Mouse (Mus musculus) intestine, embryonic 15.5 days (tissue): ENCODE results near the gene Rdh5. TPM values are rescaled to one million over a fixed set of nuclear protein-coding genes. Genes with fewer than 3 reads are reported as not detected.

Source experiments
- ATAC-seq: fragments of 200-750 bp; cut with Nextera tagmentation; 2 replicates; pipeline ENCODE4 v1.8.0; 2017; ENCODE audit warnings: moderate TSS enrichment, moderate library complexity
- H3K27ac ChIP-seq: fragments of 300-500 bp; sonication (generic); 2 replicates; pipeline ENCODE4 v1.5.1; 2015; ENCODE audit warnings: mild to moderate bottlenecking, inconsistent platforms
- H3K27me3 ChIP-seq: fragments of 300-500 bp; sonication (generic); replicated peaks from 2 replicates; pipeline ENCODE4 v1.6.1; 2015; ENCODE audit warnings: inconsistent platforms
- H3K36me3 ChIP-seq: fragments of 300-500 bp; sonication (generic); 2 replicates; pipeline ENCODE4 v1.6.1; 2015; ENCODE audit warnings: inconsistent platforms
- H3K4me1 ChIP-seq: fragments of 300-500 bp; sonication (generic); replicated peaks from 2 replicates; pipeline ENCODE4 v1.6.1; 2015; ENCODE audit warnings: inconsistent platforms
- H3K4me2 ChIP-seq: fragments of 300-500 bp; sonication (generic); replicated peaks from 2 replicates; pipeline ENCODE4 v1.6.1; 2015; ENCODE audit warnings: mild to moderate bottlenecking, inconsistent platforms
- H3K4me3 ChIP-seq: fragments of 300-500 bp; sonication (generic); replicated peaks from 2 replicates; pipeline ENCODE4 v1.5.1; 2015; ENCODE audit warnings: inconsistent platforms
- H3K9ac ChIP-seq: fragments of 300-500 bp; sonication (generic); 2 replicates; pipeline ENCODE4 v1.6.1; 2015; ENCODE audit warnings: inconsistent platforms
- H3K9me3 ChIP-seq: fragments of 300-500 bp; sonication (generic); 2 replicates; pipeline ENCODE4 v1.6.1; 2016; ENCODE audit warnings: inconsistent platforms
- WGBS: fragments of 180-500 bp; shearing (Covaris S2); methylation state at CpG from one replicate; pipeline ENCODE4 v1.1.7; 2015; 5-methylcytosine and 5-hydroxymethylcytosine counted together
- polyA plus RNA-seq: library from polyadenylated mRNA; unstranded; fragments of >200 nt; fragmentation: Nextera tagmentation; extraction: Ambion mirVana; gene quantifications from 2 replicates; pipeline ENCODE4 v1.2.1, GENCODE M21; 2015

The Rdh5 gene
- polyA plus RNA-seq, 1 experiment from 2014 or later: 11.7 TPM

DNA sequence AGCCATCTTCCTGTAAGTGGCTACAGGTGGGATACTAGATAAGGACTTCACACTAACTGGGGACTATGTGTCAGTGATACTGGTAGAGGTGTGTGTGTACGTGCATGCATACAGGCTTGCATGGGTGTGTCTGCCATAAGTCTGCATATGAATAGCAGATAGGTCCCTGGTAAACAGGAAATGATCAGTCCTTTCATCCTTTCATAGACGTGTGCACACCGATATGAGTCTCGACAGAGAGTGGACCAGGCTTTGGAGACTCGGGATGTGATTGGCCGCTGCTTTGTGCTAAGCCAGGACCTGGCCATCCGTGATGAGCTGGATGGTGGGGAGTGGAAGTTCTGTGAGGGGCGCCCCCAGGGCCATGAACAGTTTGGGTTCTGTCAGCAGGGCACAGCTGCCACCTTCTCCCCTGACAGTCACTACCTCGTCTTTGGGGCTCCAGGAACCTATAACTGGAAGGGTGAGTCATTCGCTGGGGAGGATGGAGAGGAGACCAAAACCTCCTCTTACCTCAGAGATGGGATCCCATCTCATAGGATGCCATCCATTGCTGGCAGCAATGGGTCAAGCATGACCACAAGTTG is 17.9 kb upstream of the Rdh5 start:
- Histone ChIP-seq H3K9me3 (no peaks in the 10 kb centered on the region), H3K4me1 (no peaks in the 10 kb centered on the region), H3K36me3 (no peaks in the 10 kb centered on the region), H3K27me3 (peaks cover 7% of the 10 kb centered on the region; the same call in 1 of the 2 replicates), H3K4me2 (no peak overlapping the region), H3K27ac (no peak overlapping the region), H3K4me3 (no peak overlapping the region), H3K9ac (no peak overlapping the region)
- WGBS: 78% methylated on average over 10 of the region's 10 CpGs
- ATAC-seq: no peak

DNA sequence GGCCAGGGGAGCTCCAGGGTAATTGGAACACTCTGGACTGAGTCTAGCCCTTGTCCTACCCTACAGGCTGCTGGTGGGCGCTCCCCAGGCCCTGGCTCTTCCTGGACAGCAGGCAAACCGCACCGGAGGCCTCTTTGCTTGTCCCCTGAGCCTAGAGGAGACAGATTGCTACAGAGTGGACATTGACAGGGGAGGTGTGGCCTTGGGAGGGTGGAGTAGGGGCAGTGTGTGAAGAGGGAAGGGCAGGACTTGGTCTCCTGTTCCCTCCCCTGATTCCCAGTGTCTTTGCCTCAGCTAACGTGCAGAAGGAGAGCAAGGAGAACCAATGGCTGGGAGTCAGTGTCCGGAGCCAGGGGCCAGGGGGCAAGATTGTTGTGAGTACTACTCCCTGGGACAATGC is 16.3 kb upstream of the Rdh5 start:
- WGBS: 44% methylated on average over 5 of the region's 5 CpGs
- ATAC-seq: 0 out of 2 replicates have a peak, but pooled peaks have one; percentile 27
- no peak overlapping the region for H3K27ac ChIP-seq
- peaks cover 3% of the 10 kb centered on the region; the same call in 1 of the 2 replicates for H3K4me1 ChIP-seq
- peaks cover 19% of the 10 kb centered on the region for H3K27me3 ChIP-seq
- no peak overlapping the region for H3K4me3 ChIP-seq
- H3K9me3 ChIP-seq: no peaks in the 10 kb centered on the region
- no peak overlapping the region for H3K4me2 ChIP-seq
- H3K9ac ChIP-seq: no peak overlapping the region
- no peaks in the 10 kb centered on the region for H3K36me3 ChIP-seq

DNA sequence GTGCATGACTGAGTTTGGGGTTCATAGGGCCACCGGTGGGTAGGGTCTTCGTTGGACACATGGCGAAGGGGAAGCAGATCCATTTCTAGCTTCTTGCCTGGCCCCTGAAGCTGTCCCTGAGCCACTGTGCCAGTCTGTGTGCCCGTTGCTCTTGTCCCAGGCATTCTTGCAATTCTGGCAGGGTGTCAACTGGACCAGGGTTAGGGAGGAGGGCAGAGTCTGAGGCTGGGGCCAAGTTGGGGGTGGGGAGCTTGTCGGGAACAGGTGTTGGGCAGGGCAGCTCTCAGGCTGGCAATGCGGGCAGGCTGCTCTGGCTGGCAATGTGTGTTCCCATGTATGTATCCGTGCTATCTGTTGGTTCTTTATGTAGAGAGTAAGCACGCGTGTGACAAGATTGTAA is 15.8 kb upstream of the Rdh5 start:
- Histone ChIP-seq H3K27me3 (peaks cover 24% of the 10 kb centered on the region), H3K4me3 (no peak overlapping the region), H3K9ac (no peak overlapping the region), H3K9me3 (no peaks in the 10 kb centered on the region), H3K27ac (no peak overlapping the region), H3K4me1 (peaks cover 7% of the 10 kb centered on the region), H3K36me3 (no peaks in the 10 kb centered on the region), H3K4me2 (no peak overlapping the region)
- no peak for ATAC-seq
- 84% methylated on average over 9 of the region's 9 CpGs for WGBS

DNA sequence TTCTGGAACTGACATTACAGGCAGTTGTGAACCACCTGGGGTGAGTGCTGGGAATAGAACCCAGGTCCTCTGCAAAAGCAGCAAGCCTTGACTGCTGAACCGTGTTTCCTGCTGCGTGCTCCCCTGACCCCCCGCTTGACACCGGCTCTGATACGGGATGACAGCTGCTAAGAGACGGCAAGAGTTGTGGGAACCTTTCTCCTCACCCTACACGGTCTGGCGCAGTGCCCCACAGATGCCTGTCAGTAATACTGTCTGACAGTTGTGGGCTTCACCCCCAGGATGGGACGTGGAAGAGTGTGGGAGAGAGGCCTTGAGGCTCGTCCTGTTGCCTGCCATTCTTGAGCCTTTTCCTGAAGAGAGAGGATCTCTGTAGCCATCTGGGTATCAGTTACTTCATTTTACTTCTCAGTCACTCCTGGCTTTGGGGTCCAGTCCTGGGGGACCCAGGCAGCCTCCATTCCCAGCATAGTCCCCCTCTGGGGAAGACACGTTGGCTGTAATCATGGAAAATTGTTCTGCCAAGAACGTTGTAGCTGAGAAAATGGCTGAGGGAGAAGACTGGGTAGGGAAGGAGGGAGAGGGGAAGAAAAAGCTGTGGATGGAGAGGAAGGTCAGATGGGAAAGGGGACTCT is 15.2 kb upstream of the Rdh5 start:
- Histone ChIP-seq H3K4me3 (no peak overlapping the region), H3K36me3 (no peaks in the 10 kb centered on the region), H3K9me3 (no peaks in the 10 kb centered on the region), H3K9ac (no peak overlapping the region), H3K4me1 (peaks cover 10% of the 10 kb centered on the region), H3K27me3 (peaks cover 30% of the 10 kb centered on the region), H3K27ac (no peak overlapping the region), H3K4me2 (no peak overlapping the region)
- 75% methylated on average over 12 of the region's 12 CpGs for WGBS
- ATAC-seq: no peak

DNA sequence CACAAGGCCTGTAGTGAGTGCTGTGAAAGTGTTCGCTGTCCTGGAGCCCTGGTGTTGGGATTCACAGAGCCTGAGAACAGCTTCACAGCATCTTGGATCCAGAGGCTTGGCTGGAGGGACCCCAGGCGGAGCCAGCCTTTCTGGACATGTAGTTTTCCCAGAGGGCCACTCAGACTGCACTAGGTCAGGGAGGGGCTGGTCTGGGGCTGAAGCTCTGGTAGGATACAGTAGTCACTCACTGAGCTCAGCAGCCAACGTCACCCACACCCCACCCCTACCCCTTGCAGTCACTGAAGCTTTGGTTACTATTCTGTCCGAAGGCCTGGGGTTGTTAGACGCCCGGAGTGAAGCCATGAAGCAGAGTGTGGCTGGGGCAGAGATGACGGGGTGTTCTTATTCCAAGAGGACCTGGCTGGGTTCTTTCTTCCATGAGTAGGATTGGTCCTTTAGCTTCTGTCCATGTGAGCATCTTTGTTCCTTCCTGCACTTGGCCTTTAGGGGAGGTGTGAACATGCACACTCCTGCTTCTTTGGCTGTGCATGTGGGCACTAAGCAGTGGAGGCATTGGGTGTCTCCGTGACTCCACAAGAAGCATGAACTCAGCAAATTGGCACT is 13.2 kb upstream of the Rdh5 start:
- Histone ChIP-seq H3K27me3 (peaks cover 46% of the 10 kb centered on the region), H3K27ac (no peak overlapping the region), H3K4me2 (no peak overlapping the region), H3K4me1 (peaks cover 10% of the 10 kb centered on the region), H3K9ac (no peak overlapping the region), H3K36me3 (no peaks in the 10 kb centered on the region), H3K4me3 (no peak overlapping the region), H3K9me3 (no peaks in the 10 kb centered on the region)
- ATAC-seq: no peak
- WGBS: 76% methylated on average over 8 of the region's 8 CpGs

DNA sequence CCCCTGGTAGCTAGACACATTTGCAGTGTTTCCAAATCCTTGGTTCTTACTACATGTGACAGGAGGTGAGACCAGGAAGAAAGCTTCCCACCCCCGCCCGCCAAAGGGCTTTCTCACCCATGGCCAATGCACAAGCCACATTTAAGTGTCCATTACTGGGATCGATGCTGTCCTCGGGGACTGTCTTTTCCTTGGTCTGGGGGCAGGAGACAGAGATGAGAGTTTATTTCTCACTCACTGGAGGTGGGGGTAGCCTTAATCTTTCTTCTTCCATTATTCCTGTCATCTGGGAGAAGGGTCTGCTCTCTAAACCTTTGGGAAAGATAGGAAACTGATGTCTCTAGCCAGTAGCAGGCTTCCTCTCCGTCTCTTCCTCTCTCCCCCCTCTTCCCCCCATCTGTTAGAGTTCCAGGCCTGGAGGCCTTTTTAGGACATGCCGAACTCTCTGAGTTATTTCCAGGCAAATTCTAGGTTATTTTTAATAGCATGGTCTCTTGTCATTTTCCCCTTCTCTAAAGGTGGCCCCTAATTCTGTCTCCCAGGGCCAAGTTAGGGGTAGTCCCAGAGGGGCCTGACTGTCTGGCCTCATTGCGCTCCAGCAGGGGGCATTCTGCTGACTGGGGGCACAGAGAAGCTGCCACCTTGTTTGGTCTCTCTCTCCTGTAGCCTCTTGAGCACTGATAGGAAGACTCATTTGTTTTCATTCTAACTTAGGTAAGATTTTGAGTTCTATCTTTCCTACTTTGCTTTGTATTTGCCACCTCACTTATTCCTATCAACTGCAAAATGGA is 12.5 kb upstream of the Rdh5 start:
- 62% methylated on average over 7 of the region's 7 CpGs for WGBS
- H3K36me3 ChIP-seq: no peaks in the 10 kb centered on the region
- ATAC-seq: no peak
- peaks cover 10% of the 10 kb centered on the region for H3K4me1 ChIP-seq
- no peaks in the 10 kb centered on the region for H3K9me3 ChIP-seq
- H3K4me3 ChIP-seq: no peak overlapping the region
- peaks cover 46% of the 10 kb centered on the region for H3K27me3 ChIP-seq
- H3K4me2 ChIP-seq: no peak overlapping the region
- H3K27ac ChIP-seq: no peak overlapping the region
- no peak overlapping the region for H3K9ac ChIP-seq

DNA sequence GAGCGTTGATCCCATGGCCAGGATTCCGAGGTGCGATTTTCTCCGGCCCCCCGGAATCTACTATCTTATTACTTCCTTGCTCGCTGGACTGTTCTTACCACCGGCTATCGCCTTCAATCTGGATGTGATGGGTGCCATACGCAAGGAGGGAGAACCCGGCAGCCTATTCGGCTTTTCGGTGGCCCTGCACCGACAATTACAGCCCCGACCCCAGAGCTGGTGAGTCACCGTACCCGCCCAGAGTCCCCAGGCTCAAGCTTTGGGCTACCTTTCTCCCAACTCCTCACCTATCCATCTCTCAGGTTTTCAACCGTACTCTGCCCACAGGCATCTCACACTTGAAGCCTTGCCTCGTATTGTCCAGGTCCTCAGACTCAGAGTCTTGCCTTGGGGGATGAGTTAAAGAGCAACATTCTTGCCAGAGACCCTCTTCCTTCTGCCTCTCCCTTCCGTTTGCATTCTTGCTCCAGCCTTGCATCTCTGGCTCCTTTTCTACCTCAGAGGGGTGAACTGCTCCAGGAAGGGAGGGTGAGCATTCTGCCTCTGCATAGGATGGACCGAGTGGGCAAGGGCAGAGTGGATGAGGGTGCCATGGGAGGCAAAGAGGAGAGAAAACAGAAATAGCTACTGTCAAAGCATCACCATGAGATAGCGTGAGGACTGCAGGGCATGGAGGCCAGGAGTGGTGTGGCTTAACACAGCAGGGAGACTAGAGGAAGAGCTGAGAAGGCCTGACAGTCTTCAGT is 11.5 kb upstream of the Rdh5 start:
- H3K9me3 ChIP-seq: no peaks in the 10 kb centered on the region
- H3K4me3 ChIP-seq: peak overlapping the region; percentile 44
- peak overlapping the region; percentile 37 for H3K9ac ChIP-seq
- no peaks in the 10 kb centered on the region for H3K36me3 ChIP-seq
- H3K27ac ChIP-seq: no peak overlapping the region
- H3K4me2 ChIP-seq: peak overlapping the region; percentile 88
- WGBS: 7% methylated on average over 19 of the region's 21 CpGs
- H3K27me3 ChIP-seq: peaks cover 46% of the 10 kb centered on the region
- H3K4me1 ChIP-seq: peaks cover 10% of the 10 kb centered on the region
- no peak for ATAC-seq

DNA sequence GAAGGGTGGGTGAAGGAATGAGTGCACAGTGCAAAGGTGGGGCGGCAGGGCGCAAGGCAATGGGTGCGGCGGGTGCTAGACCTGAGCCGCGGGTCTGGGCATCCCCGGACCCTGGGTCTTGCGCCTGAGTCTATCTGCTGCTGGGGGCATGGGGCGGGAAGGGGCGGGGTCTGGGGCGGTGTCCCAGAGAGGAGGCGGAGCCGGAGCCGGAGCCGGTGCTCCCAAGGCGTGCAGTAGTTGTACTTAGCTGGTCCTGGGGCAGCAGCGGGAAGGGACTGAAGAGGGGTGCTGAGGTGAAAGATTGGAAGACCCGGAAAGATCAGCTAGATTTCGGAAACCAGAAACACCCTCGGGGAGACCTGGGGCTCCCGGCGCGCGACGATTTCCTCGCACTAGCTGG is 10.9 kb upstream of the Rdh5 start, which contains the start of gene Itga7:
Gene Itga7 (plus strand): TSS at position 245 of the 400 bp plus-strand sequence.
- H3K27ac ChIP-seq: no peak within 1 kb of the TSS
- no peaks in the 10 kb centered on the region for H3K9me3 ChIP-seq
- peaks cover 50% of the 10 kb centered on the region for H3K27me3 ChIP-seq
- H3K4me2 ChIP-seq: peak within 1 kb of the TSS; percentile 88
- H3K36me3 ChIP-seq: no peaks in the 10 kb centered on the region
- H3K4me1 ChIP-seq: peaks cover 10% of the 10 kb centered on the region
- peak; percentile 87 for ATAC-seq
- peak within 1 kb of the TSS; percentile 44 for H3K4me3 ChIP-seq
- H3K9ac ChIP-seq: peak within 1 kb of the TSS; percentile 37
- under 1% methylated on average over 26 of the region's 26 CpGs for WGBS

DNA sequence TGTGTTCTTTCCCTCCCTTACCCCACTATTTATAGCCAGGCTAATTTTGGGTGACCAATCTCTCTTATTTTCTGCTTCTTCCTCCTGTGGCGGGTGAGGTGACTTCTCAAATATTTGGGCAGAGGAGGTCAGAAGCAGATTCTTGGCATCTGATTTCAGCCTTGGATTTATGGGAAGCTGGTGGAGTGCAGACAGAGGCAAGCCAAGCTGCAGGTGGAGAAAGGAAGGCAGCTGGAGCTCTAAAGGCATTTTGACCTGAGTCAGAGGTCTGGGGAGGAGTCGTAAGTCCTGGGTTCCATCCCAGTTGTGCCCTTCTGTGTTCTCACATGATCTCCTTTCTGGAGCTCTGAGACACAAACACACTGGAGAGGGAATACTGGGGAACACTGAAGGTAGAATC is 8.8 kb upstream of the Rdh5 start:
- no peak for ATAC-seq
- no peaks in the 10 kb centered on the region for H3K36me3 ChIP-seq
- H3K4me3 ChIP-seq: no peak overlapping the region
- no peak overlapping the region for H3K27ac ChIP-seq
- H3K27me3 ChIP-seq: peaks cover 52% of the 10 kb centered on the region
- H3K4me2 ChIP-seq: no peak overlapping the region
- H3K9ac ChIP-seq: no peak overlapping the region
- whole genome bisulfite sequencing: 71% methylated on average over 2 of the region's 2 CpGs
- peaks cover 10% of the 10 kb centered on the region for H3K4me1 ChIP-seq
- no peaks in the 10 kb centered on the region for H3K9me3 ChIP-seq

DNA sequence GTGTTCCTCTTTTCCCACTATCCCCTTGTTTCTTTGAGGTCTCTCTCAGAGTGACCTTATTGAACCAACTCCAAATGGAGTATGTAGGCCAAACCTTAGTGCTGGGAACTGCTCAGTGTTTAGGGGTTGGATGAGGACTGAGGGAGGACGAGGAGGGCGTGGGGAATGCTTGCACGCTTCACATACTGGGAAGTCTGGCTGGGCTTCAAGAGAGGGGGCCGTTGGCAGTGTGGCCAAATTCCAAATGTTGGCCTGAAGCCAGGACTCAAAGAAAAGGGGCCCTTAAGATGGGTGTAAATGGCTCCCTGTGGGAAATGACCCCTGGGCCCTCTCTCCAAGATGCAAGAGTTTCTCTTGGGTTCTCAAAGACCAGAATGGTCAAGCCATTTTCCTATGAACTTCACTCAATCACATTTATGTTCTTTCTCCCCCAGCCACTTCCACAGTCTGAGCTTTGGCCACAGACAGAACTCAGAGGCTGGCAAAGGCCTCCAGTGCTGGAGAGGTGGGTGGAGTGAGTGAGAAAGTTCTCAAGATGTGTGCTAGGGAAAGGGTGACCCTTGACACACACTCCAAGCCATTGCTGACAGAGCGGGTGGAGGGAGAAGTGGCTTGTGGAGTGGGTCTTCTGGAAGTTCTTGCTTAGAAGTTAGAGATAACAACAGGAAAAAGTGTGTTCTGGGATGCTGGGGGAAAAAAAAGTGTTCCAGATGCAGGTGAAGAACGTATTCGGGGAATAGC is 7.1 kb upstream of the Rdh5 start:
- H3K36me3 ChIP-seq: no peaks in the 10 kb centered on the region
- whole genome bisulfite sequencing: 68% methylated on average over 7 of the region's 7 CpGs
- H3K4me2 ChIP-seq: no peak overlapping the region
- no peak overlapping the region for H3K4me3 ChIP-seq
- H3K27ac ChIP-seq: no peak overlapping the region
- H3K27me3 ChIP-seq: peaks cover 41% of the 10 kb centered on the region
- H3K9ac ChIP-seq: no peak overlapping the region
- H3K4me1 ChIP-seq: peaks cover 10% of the 10 kb centered on the region
- ATAC-seq: no peak
- H3K9me3 ChIP-seq: no peaks in the 10 kb centered on the region

DNA sequence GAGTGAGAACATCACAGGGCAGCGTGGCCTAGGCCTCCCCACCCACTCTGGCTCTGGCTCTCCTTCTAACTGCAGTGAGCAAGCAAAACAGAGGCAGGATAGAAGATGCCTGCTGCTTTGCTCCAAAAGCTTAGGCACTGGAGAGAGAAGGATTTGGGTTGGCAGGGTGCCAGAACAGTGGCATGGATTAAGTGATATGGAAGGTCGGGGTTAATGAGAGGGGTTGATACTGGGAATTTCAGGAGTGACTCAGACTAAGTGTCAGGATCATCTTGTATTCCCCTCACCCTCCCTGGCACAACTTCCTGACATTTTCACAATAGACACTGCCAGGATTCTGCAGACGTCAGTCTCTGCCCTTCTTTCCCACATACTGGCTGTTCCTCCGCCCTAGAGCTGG is 5.7 kb upstream of the Rdh5 start:
- H3K9me3 ChIP-seq: no peaks in the 10 kb centered on the region
- H3K36me3 ChIP-seq: no peaks in the 10 kb centered on the region
- H3K27ac ChIP-seq: no peak overlapping the region
- no peak overlapping the region for H3K9ac ChIP-seq
- peaks cover 27% of the 10 kb centered on the region for H3K27me3 ChIP-seq
- 42% methylated on average over 4 of the region's 4 CpGs for WGBS
- peaks cover 6% of the 10 kb centered on the region for H3K4me1 ChIP-seq
- H3K4me2 ChIP-seq: no peak overlapping the region
- no peak for ATAC-seq
- no peak overlapping the region for H3K4me3 ChIP-seq
